Mouse (Mus musculus) bone marrow macrophage, adult 2 months (primary cell): ENCODE data around the gene Vgll4.

ENCODE experiments used
- CTCF ChIP-seq: IDR thresholded peaks from 2 replicates; pipeline ENCODE4 v1.5.1; 2012; ENCODE audit warnings: low read depth, mild to moderate bottlenecking, low read length, moderate library complexity
- POLR2A ChIP-seq: IDR thresholded peaks from 2 replicates; pipeline ENCODE4 v1.6.1; 2012; ENCODE audit warnings: mild to moderate bottlenecking, low read depth, low read length, borderline replicate concordance

DNA sequence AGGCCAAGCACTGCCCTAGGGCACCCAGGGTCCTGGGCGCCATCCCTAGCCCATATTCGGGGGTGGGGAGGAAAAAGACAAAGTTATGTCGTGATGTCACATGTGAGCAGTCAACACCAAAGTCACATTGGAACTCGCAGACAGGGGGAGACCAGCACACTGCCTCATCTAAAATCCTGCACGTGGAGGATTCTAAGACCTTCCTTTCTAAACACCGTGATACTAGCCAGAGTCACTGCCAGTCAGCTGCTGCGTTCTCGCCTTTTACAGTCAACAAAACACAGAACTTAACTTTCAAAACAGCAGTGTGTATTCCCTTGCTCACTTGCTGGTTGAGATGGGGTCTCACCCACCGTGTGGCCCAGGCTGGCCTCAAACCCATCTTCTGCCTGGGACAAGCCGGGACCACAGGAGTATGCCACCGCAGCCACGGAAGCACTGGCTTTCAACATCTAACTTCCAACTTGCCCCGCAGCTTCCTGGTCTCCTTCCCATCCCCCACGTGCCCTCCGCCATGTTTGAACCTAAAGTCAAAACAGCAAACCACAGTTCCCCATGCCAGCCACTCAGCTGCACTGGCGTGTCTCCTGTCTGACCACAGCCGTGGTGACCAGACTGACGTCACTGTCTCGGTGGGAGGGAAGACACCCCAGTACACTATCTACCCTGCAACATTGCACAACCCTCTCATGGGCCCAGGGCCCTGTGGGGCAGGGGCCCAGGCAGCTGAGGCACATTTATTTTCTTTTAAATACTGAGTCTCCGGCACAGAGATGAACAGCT, 76.2 kb downstream of the Vgll4 start:
- TF ChIP-seq CTCF = no peak
- no peak; the same call in 1 of the 2 replicates for TF ChIP-seq POLR2A
